Mouse (Mus musculus) embryonic facial prominence, embryonic 11.5 days (tissue): ENCODE data around the gene Il10rb. TPM values are rescaled to one million over a fixed set of nuclear protein-coding genes. Genes with fewer than 3 reads are reported as not detected.

Experiments used
- ATAC-seq: fragments of 200-750 bp; cut with Nextera tagmentation; replicated peaks from 2 replicates; pipeline ENCODE4 v1.8.0; 2017; ENCODE audit warnings: low read depth; ENCODE audit not compliant: insufficient number of reproducible peaks, low FRiP score, low TSS enrichment
- DNase-seq: peaks from one replicate; pipeline ENCODE4 v3.0.0-alpha.2; 2015; ENCODE audit warnings: low spot score
- H3K27ac ChIP-seq: fragments of 300-500 bp; sonication (generic); replicated peaks from 2 replicates; pipeline ENCODE4 v1.5.1; 2014; ENCODE audit warnings: mild to moderate bottlenecking, low read depth, low read length, control low read depth
- H3K27me3 ChIP-seq: fragments of 300-500 bp; sonication (generic); 2 replicates; pipeline ENCODE4 v1.6.1; 2014; ENCODE audit warnings: mild to moderate bottlenecking, low read length, moderate library complexity, mixed read lengths; ENCODE audit not compliant: control insufficient read depth, insufficient read depth
- H3K36me3 ChIP-seq: fragments of 300-500 bp; sonication (generic); replicated peaks from 2 replicates; pipeline ENCODE4 v1.6.1; 2014; ENCODE audit warnings: low read depth, mild to moderate bottlenecking, low read length, moderate library complexity, mixed read lengths; ENCODE audit not compliant: control insufficient read depth, insufficient read depth
- H3K4me1 ChIP-seq: fragments of 300-500 bp; sonication (generic); 2 replicates; pipeline ENCODE4 v1.6.1; 2014; ENCODE audit warnings: low read length, mixed read lengths; ENCODE audit not compliant: control insufficient read depth, insufficient read depth
- H3K4me2 ChIP-seq: fragments of 300-500 bp; sonication (generic); 2 replicates; pipeline ENCODE4 v1.6.1; 2014; ENCODE audit warnings: low read depth, mild to moderate bottlenecking, control low read depth, low read length, moderate library complexity
- H3K4me3 ChIP-seq: fragments of 300-500 bp; sonication (generic); 2 replicates; pipeline ENCODE4 v1.5.1; 2014; ENCODE audit warnings: low read depth, low read length, control low read depth
- H3K9ac ChIP-seq: fragments of 300-500 bp; sonication (generic); replicated peaks from 2 replicates; pipeline ENCODE4 v1.6.1; 2014; ENCODE audit warnings: mild to moderate bottlenecking, control low read depth, low read length
- H3K9me3 ChIP-seq: fragments of 300-500 bp; sonication (generic); replicated peaks from 2 replicates; pipeline ENCODE4 v1.6.1; 2016; ENCODE audit warnings: mild to moderate bottlenecking, low read length, inconsistent platforms, mixed read lengths; ENCODE audit not compliant: control insufficient read depth
- WGBS: fragments of 180-500 bp; shearing (Covaris S2); extraction: QIAGEN DNeasy Blood & Tissue Kit; methylation state at CpG from one replicate; pipeline ENCODE4 v1.1.7; 2014; 5-methylcytosine and 5-hydroxymethylcytosine counted together
- polyA plus RNA-seq: library from polyadenylated mRNA; unstranded; fragments of >200 nt; fragmentation: Nextera tagmentation; extraction: Ambion mirVana; gene quantifications from 2 replicates; pipeline ENCODE4 v1.2.1, GENCODE M21; 2014

The Il10rb gene
- polyA plus RNA-seq, 1 experiment from 2014 or later, result 9.8 TPM

DNA sequence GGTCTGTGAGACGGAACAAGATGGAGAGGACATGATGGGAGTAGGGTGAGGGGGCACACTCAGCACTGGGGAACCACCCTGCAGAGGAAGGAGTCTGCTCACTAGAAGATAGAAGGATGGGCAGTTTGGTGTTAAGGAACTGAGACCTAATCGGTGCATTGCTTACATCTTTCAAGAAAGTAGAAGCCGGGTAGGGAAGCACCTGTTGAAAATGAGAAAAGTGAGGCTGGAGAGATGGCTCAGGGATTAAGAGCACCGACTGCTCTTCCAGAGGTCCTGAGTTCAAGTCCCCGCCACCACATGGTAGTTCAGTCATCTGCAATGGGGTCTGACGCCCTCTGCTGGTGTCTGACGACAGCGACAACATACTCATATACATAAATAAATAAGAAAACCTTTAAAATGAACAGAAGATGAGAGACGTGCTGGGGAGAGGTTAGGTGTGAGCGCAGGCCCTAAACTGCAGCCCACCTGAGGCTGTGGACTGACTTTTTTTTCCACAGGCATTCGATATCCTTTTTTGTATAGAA lies 53.9 kb downstream of the Il10rb start:
- Histone ChIP-seq H3K36me3 (no peaks in the 10 kb centered on the region), H3K4me1 (no peaks in the 10 kb centered on the region), H3K4me3 (no peak overlapping the region), H3K9me3 (no peaks in the 10 kb centered on the region), H3K9ac (no peak overlapping the region), H3K27ac (no peak overlapping the region), H3K4me2 (no peak overlapping the region), H3K27me3 (no peaks in the 10 kb centered on the region)
- DNase-seq, result no peak
- 69% methylated on average over 11 of the region's 11 CpGs for WGBS
- no peak for ATAC-seq

DNA sequence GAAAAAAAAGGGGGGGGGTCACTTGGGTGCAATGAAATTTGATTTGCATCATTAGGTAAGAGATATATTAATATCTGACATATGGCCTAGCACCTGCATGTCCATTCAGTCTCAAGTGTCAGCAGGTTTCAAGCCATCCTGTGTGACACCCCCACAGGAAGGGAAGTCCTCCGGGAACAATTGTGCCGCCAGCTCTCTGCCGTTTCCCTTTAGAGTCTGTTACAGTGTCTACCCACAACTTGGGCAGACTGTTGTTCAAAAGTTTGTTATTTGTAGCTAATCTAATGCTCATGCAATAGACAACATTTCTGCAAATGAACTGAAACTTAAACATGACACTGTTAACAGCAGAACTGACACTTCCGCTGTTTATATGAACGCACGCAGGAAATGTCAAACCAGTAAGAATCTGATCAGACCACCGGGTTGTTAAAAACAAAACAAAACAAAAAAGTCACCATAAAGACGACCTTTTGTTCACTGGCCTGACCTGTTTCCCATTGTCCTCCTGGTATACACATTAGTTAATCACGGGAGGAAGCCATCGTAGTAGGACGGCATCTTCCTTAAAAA lies 55.2 kb downstream of the Il10rb start:
- Histone ChIP-seq H3K4me3 (no peak overlapping the region), H3K4me2 (no peak overlapping the region), H3K36me3 (no peaks in the 10 kb centered on the region), H3K4me1 (no peaks in the 10 kb centered on the region), H3K9ac (no peak overlapping the region), H3K9me3 (no peaks in the 10 kb centered on the region), H3K27ac (no peak overlapping the region), H3K27me3 (no peaks in the 10 kb centered on the region)
- DNase-seq (no peak), ATAC-seq (no peak)
- 66% methylated on average over 11 of the region's 11 CpGs for WGBS

DNA sequence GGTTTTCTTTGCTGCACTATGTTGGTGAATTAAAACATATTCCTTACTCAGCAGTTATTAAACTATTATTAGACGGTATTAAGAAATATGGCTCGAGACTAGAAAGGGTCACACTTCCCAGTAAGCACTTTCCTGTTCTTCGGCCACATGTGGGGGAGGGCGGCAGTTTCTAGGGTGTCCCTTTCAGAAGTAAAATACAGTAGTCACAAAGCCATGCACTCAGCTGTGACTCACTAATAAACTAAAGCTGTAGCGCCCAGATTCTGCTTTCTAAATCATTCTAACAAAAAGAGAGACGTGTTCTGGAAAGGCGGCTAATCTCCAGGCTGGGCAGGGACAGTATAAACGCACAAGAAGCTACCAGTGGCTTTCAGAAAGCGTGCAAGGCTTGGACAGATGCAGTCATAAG lies 55.8 kb downstream of the Il10rb start:
- no peak overlapping the region for H3K27ac ChIP-seq
- no peaks in the 10 kb centered on the region for H3K36me3 ChIP-seq
- no peak overlapping the region for H3K4me3 ChIP-seq
- H3K4me1 ChIP-seq, result no peaks in the 10 kb centered on the region
- no peak overlapping the region for H3K4me2 ChIP-seq
- ATAC-seq, result no peak
- H3K9me3 ChIP-seq, result no peaks in the 10 kb centered on the region
- no peaks in the 10 kb centered on the region for H3K27me3 ChIP-seq
- WGBS, result 66% methylated on average over 9 of the region's 9 CpGs
- H3K9ac ChIP-seq, result no peak overlapping the region
- DNase-seq, result no peak

DNA sequence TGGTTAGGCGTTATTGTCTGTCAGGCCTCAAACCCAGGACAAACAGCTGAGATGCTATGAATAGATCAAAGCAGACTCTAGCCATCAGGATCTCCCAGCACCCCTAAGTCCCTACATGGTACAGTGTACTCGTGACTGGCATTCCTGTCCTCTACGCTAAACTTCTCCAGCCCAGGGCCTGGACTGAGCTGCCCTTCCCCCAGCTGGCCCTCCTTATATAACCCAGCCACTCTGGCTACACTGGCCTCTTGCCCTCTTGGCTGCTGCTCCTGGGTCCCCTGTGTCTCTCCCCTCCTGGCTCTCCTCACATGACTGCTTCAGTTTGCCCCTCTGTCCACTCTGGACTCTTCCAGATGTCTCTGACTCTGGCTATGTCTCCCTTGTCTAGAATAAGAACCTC lies 56.7 kb downstream of the Il10rb start:
- H3K27me3 ChIP-seq, result no peaks in the 10 kb centered on the region
- no peak overlapping the region for H3K4me2 ChIP-seq
- H3K4me3 ChIP-seq, result no peak overlapping the region
- no peak overlapping the region for H3K9ac ChIP-seq
- H3K9me3 ChIP-seq, result no peaks in the 10 kb centered on the region
- H3K27ac ChIP-seq, result no peak overlapping the region
- DNase-seq, result no peak
- no peaks in the 10 kb centered on the region for H3K4me1 ChIP-seq
- WGBS, result 62% methylated on average over 3 of the region's 3 CpGs
- no peaks in the 10 kb centered on the region for H3K36me3 ChIP-seq
- ATAC-seq, result no peak

DNA sequence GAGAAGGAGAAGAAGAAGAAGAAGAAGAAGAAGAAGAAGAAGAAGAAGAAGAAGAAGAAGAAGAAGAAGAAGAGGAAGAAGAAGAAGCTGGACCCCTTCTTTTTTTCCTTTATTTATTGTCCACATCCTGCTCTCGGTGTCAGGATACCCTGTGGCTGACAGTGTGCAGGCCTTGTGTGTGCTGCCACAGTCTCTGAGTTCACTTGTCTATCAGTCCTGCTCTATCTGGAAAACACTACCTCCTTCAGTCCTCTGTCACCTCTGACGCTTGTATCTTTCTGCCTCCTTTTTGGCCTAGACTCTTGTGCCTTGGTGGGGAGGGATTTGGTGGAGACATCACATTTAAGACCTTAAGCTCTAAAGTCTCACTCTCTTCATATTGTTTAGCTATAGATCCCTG lies 57.4 kb downstream of the Il10rb start:
- H3K27ac ChIP-seq, result no peak overlapping the region
- H3K9me3 ChIP-seq, result no peaks in the 10 kb centered on the region
- 84% methylated on average over 2 of the region's 2 CpGs for WGBS
- no peak overlapping the region for H3K4me3 ChIP-seq
- H3K36me3 ChIP-seq, result no peaks in the 10 kb centered on the region
- no peak for DNase-seq
- H3K4me1 ChIP-seq, result no peaks in the 10 kb centered on the region
- H3K9ac ChIP-seq, result no peak overlapping the region
- ATAC-seq, result no peak
- no peak overlapping the region for H3K4me2 ChIP-seq
- H3K27me3 ChIP-seq, result no peaks in the 10 kb centered on the region

DNA sequence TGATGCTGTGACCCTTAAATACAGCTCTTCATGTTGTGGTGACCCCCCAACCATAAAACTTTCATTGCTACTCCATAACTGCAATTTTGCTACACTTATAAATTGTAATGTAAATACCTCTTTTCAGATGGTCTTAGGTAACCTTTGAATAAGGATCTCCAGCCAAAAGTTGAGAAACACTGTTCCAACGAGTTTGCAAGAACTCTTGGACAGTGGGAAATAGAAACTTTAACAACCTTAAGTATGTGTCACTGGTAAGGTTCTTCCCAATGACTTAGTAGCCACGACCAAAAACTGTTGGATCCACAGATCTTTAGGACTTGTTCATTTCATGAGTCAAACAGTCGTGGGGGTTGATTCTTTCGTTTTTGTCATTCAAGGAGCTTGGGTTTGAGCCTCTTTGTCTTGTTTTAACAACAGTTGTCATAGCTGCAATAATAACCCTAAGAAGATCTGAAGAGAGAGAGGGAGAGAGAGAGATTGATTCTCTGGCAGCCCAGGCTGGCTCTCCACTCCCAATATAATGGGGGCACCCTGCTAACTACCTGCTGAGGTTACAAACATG lies 58.0 kb downstream of the Il10rb start:
- Histone ChIP-seq H3K27ac (no peak overlapping the region), H3K9ac (no peak overlapping the region), H3K36me3 (no peaks in the 10 kb centered on the region), H3K27me3 (no peaks in the 10 kb centered on the region), H3K4me1 (no peaks in the 10 kb centered on the region), H3K4me3 (peak overlapping the region; percentile 52), H3K4me2 (peak overlapping the region; percentile 83), H3K9me3 (no peaks in the 10 kb centered on the region)
- DNase-seq, result no peak
- 87% methylated on average over 4 of the region's 4 CpGs for WGBS
- ATAC-seq, result no peak

DNA sequence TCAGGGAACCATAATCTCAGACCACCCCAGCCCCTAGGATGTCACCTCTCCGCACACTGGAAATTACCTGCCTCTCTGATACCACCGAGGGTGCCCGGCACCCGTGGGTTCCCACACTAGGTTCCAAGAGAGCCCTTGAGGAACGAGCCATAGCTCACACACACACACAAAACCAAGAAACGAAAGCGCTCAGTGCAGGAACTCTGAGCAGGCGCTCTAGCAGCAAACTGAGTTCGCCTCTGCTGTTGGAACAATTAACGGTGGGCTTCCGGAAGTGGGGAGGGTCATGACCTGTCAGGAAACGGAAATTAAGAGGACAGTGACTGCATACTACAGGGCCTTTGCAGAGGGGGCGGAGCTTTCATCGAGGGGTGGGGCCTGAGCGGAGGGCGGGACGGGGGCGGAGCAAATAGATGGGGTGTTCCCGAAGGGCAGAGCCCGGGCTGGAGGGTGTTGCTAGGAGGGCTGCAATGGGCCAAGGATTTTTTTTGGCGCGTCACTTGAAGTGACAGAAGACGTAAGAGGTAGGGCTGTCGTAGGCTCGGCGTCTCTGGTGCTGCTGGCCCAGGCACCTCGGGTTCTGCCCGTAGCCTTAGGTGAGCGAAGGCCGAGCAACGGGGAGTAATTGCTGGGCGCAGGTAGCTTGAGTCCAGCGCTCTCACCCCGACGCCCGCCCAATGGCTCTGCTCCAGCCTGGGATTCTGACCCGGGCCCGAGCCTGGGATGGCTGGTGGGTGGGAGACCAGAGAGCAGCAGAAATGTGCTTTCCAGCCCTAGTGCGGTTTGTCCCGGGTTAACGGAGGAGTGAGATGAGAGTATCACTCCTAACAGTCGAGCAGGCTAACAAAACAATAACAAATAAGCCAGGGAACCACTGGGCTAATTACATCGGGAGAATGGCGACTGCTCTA lies 58.9 kb downstream of the Il10rb start:
- 2% methylated on average over 44 of the region's 44 CpGs for WGBS
- H3K27ac ChIP-seq, result 0 out of 2 replicates have a peak overlapping the region, but pooled peaks have one; percentile 31

More for the DNA sequence above, 58.9 kb downstream of the Il10rb start:
- peak overlapping the region; percentile 52 for H3K4me3 ChIP-seq
- peak overlapping the region; percentile 64 for H3K9ac ChIP-seq
- H3K27me3 ChIP-seq, result no peaks in the 10 kb centered on the region
- DNase-seq (peak; percentile 93), ATAC-seq (peak; percentile 95)
- no peaks in the 10 kb centered on the region for H3K9me3 ChIP-seq
- H3K36me3 ChIP-seq, result no peaks in the 10 kb centered on the region
- peak overlapping the region; percentile 83 for H3K4me2 ChIP-seq
- H3K4me1 ChIP-seq, result no peaks in the 10 kb centered on the region
